Mouse (Mus musculus) kidney, embryonic 15.5 days (tissue): ENCODE data around the gene Casp7. TPM values are rescaled to one million over a fixed set of nuclear protein-coding genes. Genes with fewer than 3 reads are reported as not detected.

Experiments used
- ATAC-seq: fragments of 200-750 bp; cut with Nextera tagmentation; replicated peaks from 2 replicates; pipeline ENCODE4 v1.8.0; 2017; ENCODE audit warnings: moderate TSS enrichment; ENCODE audit not compliant: low FRiP score
- H3K27ac ChIP-seq: fragments of 300-500 bp; sonication (generic); 2 replicates; pipeline ENCODE4 v1.5.1; 2015; ENCODE audit warnings: mild to moderate bottlenecking, inconsistent platforms
- H3K27me3 ChIP-seq: fragments of 300-500 bp; sonication (generic); 2 replicates; pipeline ENCODE4 v1.6.1; 2015; ENCODE audit warnings: inconsistent platforms
- H3K36me3 ChIP-seq: fragments of 300-500 bp; sonication (generic); 2 replicates; pipeline ENCODE4 v1.6.1; 2015; ENCODE audit warnings: inconsistent platforms
- H3K4me1 ChIP-seq: fragments of 300-500 bp; sonication (generic); 2 replicates; pipeline ENCODE4 v1.6.1; 2015; ENCODE audit warnings: inconsistent platforms
- H3K4me2 ChIP-seq: fragments of 300-500 bp; sonication (generic); 2 replicates; pipeline ENCODE4 v1.6.1; 2015; ENCODE audit warnings: moderate library complexity, mild to moderate bottlenecking, inconsistent platforms
- H3K4me3 ChIP-seq: fragments of 300-500 bp; sonication (generic); replicated peaks from 2 replicates; pipeline ENCODE4 v1.5.1; 2015; ENCODE audit warnings: mild to moderate bottlenecking, inconsistent platforms
- H3K9ac ChIP-seq: fragments of 300-500 bp; sonication (generic); 2 replicates; pipeline ENCODE4 v1.6.1; 2015; ENCODE audit warnings: mild to moderate bottlenecking, inconsistent platforms
- H3K9me3 ChIP-seq: fragments of 300-500 bp; sonication (generic); replicated peaks from 2 replicates; pipeline ENCODE4 v1.6.1; 2016; ENCODE audit warnings: inconsistent platforms
- WGBS: fragments of 180-500 bp; shearing (Covaris S2); methylation state at CpG from one replicate; pipeline ENCODE4 v1.1.7; 2015; ENCODE audit warnings: mixed read lengths; 5-methylcytosine and 5-hydroxymethylcytosine counted together
- polyA plus RNA-seq: library from polyadenylated mRNA; unstranded; fragments of >200 nt; fragmentation: Nextera tagmentation; extraction: Ambion mirVana; gene quantifications from 2 replicates; pipeline ENCODE4 v1.2.1, GENCODE M21; 2015

The Casp7 gene
- polyA plus RNA-seq, 1 experiment from 2014 or later = 26.1 TPM

GRCm38 (mm10) chr19:56387726-56388302, 9.1 kb upstream of the Casp7 start:
- Histone ChIP-seq H3K4me3 (no peak overlapping the region), H3K4me2 (no peak overlapping the region), H3K36me3 (no peaks in the 10 kb centered on the region), H3K27ac (no peak overlapping the region), H3K9ac (no peak overlapping the region), H3K27me3 (no peaks in the 10 kb centered on the region), H3K9me3 (no peaks in the 10 kb centered on the region), H3K4me1 (no peaks in the 10 kb centered on the region)
- no peak for ATAC-seq
- WGBS = 81% methylated on average over 4 of the region's 4 CpGs

- no peak for ATAC-seq
- H3K4me3 ChIP-seq = no peak overlapping the region
- no peak overlapping the region for H3K9ac ChIP-seq
- no peak overlapping the region for H3K4me2 ChIP-seq
- no peaks in the 10 kb centered on the region for H3K9me3 ChIP-seq
- H3K27me3 ChIP-seq = no peaks in the 10 kb centered on the region
- H3K36me3 ChIP-seq = no peaks in the 10 kb centered on the region
- no peak overlapping the region for H3K27ac ChIP-seq
- H3K4me1 ChIP-seq = no peaks in the 10 kb centered on the region
- WGBS = 88% methylated on average over 11 of the region's 11 CpGs
Observed at GRCm38 (mm10) chr19:56389176-56389575, 7.8 kb upstream of the Casp7 start.

GRCm38 (mm10) chr19:56389879-56390278, 7.0 kb upstream of the Casp7 start, which contains the start of gene Nrap:
Nrap (minus strand) TSS chr19:56390037.
- WGBS = 80% methylated on average over 11 of the region's 11 CpGs

GRCm38 (mm10) chr19:56391307-56392046, 5.5 kb upstream of the Casp7 start:
- H3K4me2 ChIP-seq = no peak overlapping the region
- H3K9ac ChIP-seq = no peak overlapping the region
- peaks cover 16% of the 10 kb centered on the region; the same call in 1 of the 2 replicates for H3K27me3 ChIP-seq
- peak; percentile 81; the same call in 1 of the 2 replicates for ATAC-seq
- no peak overlapping the region for H3K27ac ChIP-seq
- peaks cover 4% of the 10 kb centered on the region for H3K4me1 ChIP-seq
- no peaks in the 10 kb centered on the region for H3K36me3 ChIP-seq
- 84% methylated on average over 6 of the region's 6 CpGs for WGBS
- H3K4me3 ChIP-seq = no peak overlapping the region
- no peaks in the 10 kb centered on the region for H3K9me3 ChIP-seq

More at GRCm38 (mm10) chr19:56389879-56390278, 7.0 kb upstream of the Casp7 start, which contains the start of gene Nrap:
- Histone ChIP-seq H3K4me3 (no peak within 1 kb of the TSS), H3K9me3 (no peaks in the 10 kb centered on the region), H3K9ac (no peak within 1 kb of the TSS), H3K27me3 (peaks cover 3% of the 10 kb centered on the region; the same call in 1 of the 2 replicates), H3K4me1 (no peaks in the 10 kb centered on the region), H3K36me3 (no peaks in the 10 kb centered on the region), H3K4me2 (no peak within 1 kb of the TSS), H3K27ac (no peak within 1 kb of the TSS)
- ATAC-seq = no peak

GRCm38 (mm10) chr19:56393311-56393866, 3.5 kb upstream of the Casp7 start:
- Histone ChIP-seq H3K4me3 (no peak overlapping the region), H3K9me3 (no peaks in the 10 kb centered on the region), H3K27ac (no peak overlapping the region), H3K27me3 (peaks cover 16% of the 10 kb centered on the region; the same call in 1 of the 2 replicates), H3K36me3 (no peaks in the 10 kb centered on the region), H3K4me2 (no peak overlapping the region), H3K4me1 (peaks cover 18% of the 10 kb centered on the region), H3K9ac (no peak overlapping the region)
- ATAC-seq = no peak
- 65% methylated on average over 9 of the region's 9 CpGs for WGBS

- H3K9ac ChIP-seq = no peak overlapping the region
- no peak for ATAC-seq
- H3K36me3 ChIP-seq = no peaks in the 10 kb centered on the region
- no peaks in the 10 kb centered on the region for H3K9me3 ChIP-seq
- H3K27ac ChIP-seq = no peak overlapping the region
- 86% methylated on average over 16 of the region's 16 CpGs for WGBS
- no peak overlapping the region for H3K4me2 ChIP-seq
- H3K4me3 ChIP-seq = no peak overlapping the region
- H3K27me3 ChIP-seq = peaks cover 16% of the 10 kb centered on the region; the same call in 1 of the 2 replicates
- H3K4me1 ChIP-seq = peaks cover 27% of the 10 kb centered on the region
Observed at GRCm38 (mm10) chr19:56395183-56395935, 1.6 kb upstream of the Casp7 start.

DNA sequence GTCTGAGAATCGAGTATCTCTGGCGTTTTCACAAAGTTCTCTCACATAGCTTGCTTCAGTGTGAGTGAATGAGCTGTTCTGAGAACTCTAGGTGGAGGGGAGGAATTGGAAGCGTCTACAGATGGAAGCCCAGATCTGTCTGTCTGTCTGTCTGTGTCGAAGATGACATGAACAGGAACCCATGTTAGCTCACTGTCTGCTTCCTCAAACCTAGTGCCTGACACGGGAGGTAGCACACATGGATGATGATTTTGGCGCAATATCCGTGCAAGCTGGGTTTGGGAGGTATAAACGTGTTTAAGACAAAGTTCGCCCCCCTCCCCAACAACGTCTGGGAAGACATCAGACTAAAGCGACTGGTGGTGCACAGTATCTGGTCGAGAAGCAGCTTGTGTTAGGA, 702 bp upstream of the Casp7 start:
- no peak overlapping the region for H3K27ac ChIP-seq
- peak overlapping the region; percentile 69 for H3K4me3 ChIP-seq
- WGBS = 46% methylated on average over 12 of the region's 12 CpGs
- no peak for ATAC-seq
- peaks cover 16% of the 10 kb centered on the region; the same call in 1 of the 2 replicates for H3K27me3 ChIP-seq
- H3K9me3 ChIP-seq = no peaks in the 10 kb centered on the region
- peak overlapping the region; percentile 73; the same call in 1 of the 2 replicates for H3K9ac ChIP-seq
- no peaks in the 10 kb centered on the region for H3K36me3 ChIP-seq
- H3K4me1 ChIP-seq = peaks cover 29% of the 10 kb centered on the region
- peak overlapping the region; percentile 80 for H3K4me2 ChIP-seq

DNA sequence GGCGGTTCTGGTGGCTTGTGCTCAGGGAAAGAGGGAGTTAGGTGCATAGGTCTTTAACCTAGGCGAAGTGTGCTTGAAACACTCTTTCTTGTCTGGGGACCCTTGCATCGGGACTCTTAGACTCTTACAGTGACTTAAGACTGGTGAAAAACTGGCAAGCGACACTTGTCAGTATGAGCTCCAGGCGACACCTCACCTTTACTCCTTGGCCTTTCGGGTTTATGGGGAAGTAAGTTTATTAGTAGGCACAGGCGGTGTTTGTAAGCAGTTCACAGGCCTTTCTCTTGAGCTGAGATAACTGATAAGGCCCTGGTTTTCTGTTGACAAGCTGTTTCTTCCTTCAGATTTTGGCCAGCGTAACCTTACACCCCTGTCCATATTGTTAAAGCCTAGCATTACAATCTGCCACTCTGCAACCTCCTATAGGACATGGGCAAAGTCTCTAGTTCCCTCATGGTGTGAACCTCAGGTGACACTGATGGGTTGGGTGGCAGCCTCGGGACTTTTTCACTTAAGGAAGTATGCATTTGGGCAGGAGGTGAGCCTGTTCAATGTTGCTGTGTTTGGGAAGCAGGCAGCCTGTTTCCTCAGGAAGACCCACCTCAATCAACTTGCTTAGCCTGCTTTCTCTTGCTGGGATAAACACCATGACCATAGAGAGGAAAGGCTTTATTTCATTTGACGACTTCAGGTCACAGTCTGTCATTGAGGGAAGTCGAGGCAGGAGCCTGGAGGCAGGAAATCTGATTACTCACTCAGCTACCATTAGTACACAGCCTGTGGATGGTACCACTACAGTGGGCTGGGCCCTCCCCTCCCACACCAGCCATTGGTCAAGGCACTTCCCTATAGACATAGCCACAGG, 966 bp downstream of the Casp7 start:
- H3K9me3 ChIP-seq = no peaks in the 10 kb centered on the region
- H3K36me3 ChIP-seq = no peaks in the 10 kb centered on the region
- H3K4me3 ChIP-seq = peak overlapping the region; percentile 69
- peak overlapping the region; percentile 88 for H3K27ac ChIP-seq
- H3K4me2 ChIP-seq = peak overlapping the region; percentile 80
- no peak for ATAC-seq
- H3K9ac ChIP-seq = peak overlapping the region; percentile 73
- 53% methylated on average over 11 of the region's 11 CpGs for WGBS
- peaks cover 29% of the 10 kb centered on the region for H3K4me1 ChIP-seq
- H3K27me3 ChIP-seq = peaks cover 16% of the 10 kb centered on the region; the same call in 1 of the 2 replicates

- no peaks in the 10 kb centered on the region for H3K36me3 ChIP-seq
- H3K4me2 ChIP-seq = no peak overlapping the region
- no peak overlapping the region for H3K27ac ChIP-seq
- H3K4me1 ChIP-seq = peaks cover 29% of the 10 kb centered on the region
- no peaks in the 10 kb centered on the region for H3K9me3 ChIP-seq
- H3K27me3 ChIP-seq = peaks cover 16% of the 10 kb centered on the region; the same call in 1 of the 2 replicates
- no peak overlapping the region for H3K4me3 ChIP-seq
- no peak for ATAC-seq
- no peak overlapping the region for H3K9ac ChIP-seq
Observed at GRCm38 (mm10) chr19:56398528-56398795, 1.5 kb downstream of the Casp7 start.

- no peaks in the 10 kb centered on the region for H3K9me3 ChIP-seq
- no peak overlapping the region for H3K9ac ChIP-seq
- H3K4me3 ChIP-seq = no peak overlapping the region
- peaks cover 12% of the 10 kb centered on the region for H3K36me3 ChIP-seq
- H3K4me1 ChIP-seq = peaks cover 29% of the 10 kb centered on the region
- H3K27me3 ChIP-seq = peaks cover 10% of the 10 kb centered on the region; the same call in 1 of the 2 replicates
- 47% methylated on average over 14 of the region's 14 CpGs for WGBS
- ATAC-seq = no peak
- no peak overlapping the region for H3K4me2 ChIP-seq
- no peak overlapping the region for H3K27ac ChIP-seq
Observed at GRCm38 (mm10) chr19:56400200-56400599, 3.3 kb downstream of the Casp7 start.

DNA sequence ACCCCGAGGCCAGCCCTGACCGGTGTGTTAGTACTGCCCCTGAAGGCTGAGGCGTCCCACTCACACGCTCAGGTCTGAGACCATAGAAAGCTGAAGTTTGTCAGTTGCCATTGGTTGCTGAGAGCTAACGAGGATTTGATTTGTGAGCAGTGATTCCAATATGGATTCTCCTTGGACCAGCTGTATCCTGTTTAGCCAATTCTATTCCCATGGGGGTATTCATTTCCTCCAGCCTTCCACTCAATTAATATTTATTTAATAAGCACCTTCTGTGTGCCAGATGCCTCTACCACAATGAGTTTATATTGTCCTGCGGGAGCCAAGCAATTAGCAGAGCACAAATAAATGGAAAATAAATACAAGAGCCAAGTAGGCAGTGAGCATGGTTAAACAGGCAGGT, 4.9 kb downstream of the Casp7 start:
- 82% methylated on average over 6 of the region's 6 CpGs for WGBS
- H3K27ac ChIP-seq = no peak overlapping the region
- no peak overlapping the region for H3K4me2 ChIP-seq
- peaks cover 24% of the 10 kb centered on the region for H3K36me3 ChIP-seq
- no peak overlapping the region for H3K9ac ChIP-seq
- H3K27me3 ChIP-seq = no peaks in the 10 kb centered on the region
- no peak overlapping the region for H3K4me3 ChIP-seq
- no peak for ATAC-seq
- peaks cover 22% of the 10 kb centered on the region for H3K4me1 ChIP-seq
- H3K9me3 ChIP-seq = no peaks in the 10 kb centered on the region
